22 mouse cellular contexts compared by ENCODE assay signal in the genomic region with DNA sequence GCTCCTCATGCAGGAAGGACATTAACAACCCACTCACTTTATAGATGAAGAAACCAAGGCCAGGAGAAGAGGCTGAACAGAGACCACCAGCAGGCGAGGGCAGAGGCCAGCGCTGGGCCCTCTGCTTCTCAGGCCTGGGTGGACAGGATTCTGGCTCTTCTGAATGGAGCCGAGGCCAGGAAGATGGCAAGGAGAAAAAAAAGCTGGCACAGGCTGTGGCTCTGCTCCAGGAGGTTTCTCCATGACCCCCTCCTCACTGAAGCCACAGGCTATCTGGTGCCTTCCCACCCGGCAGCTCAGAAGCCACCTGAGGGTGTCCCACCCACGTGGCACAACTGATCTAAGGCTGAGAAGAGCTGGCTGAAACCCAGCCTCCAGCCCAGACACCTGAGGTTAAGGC.
DNase-seq lines count a peak whose midpoint lies in the region; ATAC-seq lines count a peak whose summit lies in the region.
"Had no signal": no experiment of that assay in that cellular context is flagged by ENCODE, and none has a peak within 500 bp of the region (broad histone marks: within the 10 kb centered on the region; RNA-seq: fewer than 3 reads in every experiment).

No protein-coding gene starts in this region.

- no peaks in the 10 kb centered on the region for H3K36me3 ChIP-seq in hindbrain, embryonic 10.5 days
- no peaks in the 10 kb centered on the region for H3K36me3 ChIP-seq in hindbrain, embryonic 12.5 days
- no peaks in the 10 kb centered on the region for H3K36me3 ChIP-seq in midbrain, embryonic 10.5 days
- no peaks in the 10 kb centered on the region for H3K36me3 ChIP-seq in midbrain, embryonic 11.5 days (ENCODE audit: control insufficient read depth, insufficient read depth, low read length)
- no peaks in the 10 kb centered on the region for H3K36me3 ChIP-seq in embryonic facial prominence, embryonic 10.5 days (replicated peaks)
- H3K36me3 ChIP-seq: G1E had no signal

- H3K27ac ChIP-seq in hindbrain, embryonic 10.5 days: peak overlapping the region; percentile 36; the same call in 1 of the 2 replicates
- H3K27ac ChIP-seq in hindbrain, embryonic 12.5 days: no peak overlapping the region
- peak overlapping the region; percentile 78 for H3K27ac ChIP-seq in midbrain, embryonic 10.5 days (replicated peaks)
- no peak overlapping the region for H3K27ac ChIP-seq in midbrain, embryonic 11.5 days (ENCODE audit: low read depth, low read length)
- H3K27ac ChIP-seq in embryonic facial prominence, embryonic 10.5 days (replicated peaks): peak overlapping the region; percentile 57
- H3K27ac ChIP-seq: gastrocnemius, adult 2 months had no signal

- no peak overlapping the region for H3K4me3 ChIP-seq in hindbrain, embryonic 10.5 days
- H3K4me3 ChIP-seq in hindbrain, embryonic 12.5 days: no peak overlapping the region
- no peak overlapping the region for H3K4me3 ChIP-seq in midbrain, embryonic 10.5 days
- no peak overlapping the region for H3K4me3 ChIP-seq in midbrain, embryonic 11.5 days (ENCODE audit: low read depth, low read length)
- H3K4me3 ChIP-seq in embryonic facial prominence, embryonic 10.5 days: no peak overlapping the region
- H3K4me3 ChIP-seq: gastrocnemius, adult 2 months had no signal

- ATAC-seq in hindbrain, embryonic 12.5 days (ENCODE audit: low FRiP score): no peak
- no peak for ATAC-seq in midbrain, embryonic 11.5 days (ENCODE audit: low FRiP score)
- ATAC-seq: CD4-positive, CD25-positive, alpha-beta regulatory T cell, adult 4 months; forebrain, postnatal 0 days; hindbrain, embryonic 16.5 days; inflammation-experienced regulatory T-cells, adult 6 months had no signal

- H3K27me3 ChIP-seq in hindbrain, embryonic 10.5 days (ENCODE audit: insufficient read depth, poor library complexity, severe bottlenecking): peaks cover 91% of the 10 kb centered on the region
- H3K27me3 ChIP-seq in hindbrain, embryonic 12.5 days: peaks cover 57% of the 10 kb centered on the region
- H3K27me3 ChIP-seq in midbrain, embryonic 10.5 days (ENCODE audit: low read depth, poor library complexity, severe bottlenecking): peaks cover 83% of the 10 kb centered on the region
- peaks cover 10% of the 10 kb centered on the region for H3K27me3 ChIP-seq in midbrain, embryonic 11.5 days (ENCODE audit: control insufficient read depth, insufficient read depth, low read length)
- peaks cover 72% of the 10 kb centered on the region for H3K27me3 ChIP-seq in embryonic facial prominence, embryonic 10.5 days (replicated peaks; ENCODE audit: low read depth, poor library complexity, severe bottlenecking)

- H3K4me2 ChIP-seq in hindbrain, embryonic 12.5 days (replicated peaks): no peak overlapping the region
- H3K4me2 ChIP-seq in midbrain, embryonic 11.5 days: no peak overlapping the region

- peaks cover 84% of the 10 kb centered on the region for H3K4me1 ChIP-seq in hindbrain, embryonic 10.5 days (replicated peaks)
- H3K4me1 ChIP-seq in hindbrain, embryonic 12.5 days: peaks cover 84% of the 10 kb centered on the region
- H3K4me1 ChIP-seq in midbrain, embryonic 10.5 days: peaks cover 87% of the 10 kb centered on the region
- peaks cover 38% of the 10 kb centered on the region for H3K4me1 ChIP-seq in midbrain, embryonic 11.5 days (ENCODE audit: control insufficient read depth, insufficient read depth, low read length)
- H3K4me1 ChIP-seq in embryonic facial prominence, embryonic 10.5 days: peaks cover 87% of the 10 kb centered on the region

- H3K9me3 ChIP-seq in hindbrain, embryonic 10.5 days: no peaks in the 10 kb centered on the region
- H3K9me3 ChIP-seq in hindbrain, embryonic 12.5 days (replicated peaks): no peaks in the 10 kb centered on the region
- H3K9me3 ChIP-seq in midbrain, embryonic 10.5 days (replicated peaks): no peaks in the 10 kb centered on the region
- no peaks in the 10 kb centered on the region for H3K9me3 ChIP-seq in midbrain, embryonic 11.5 days (ENCODE audit: control insufficient read depth, low read length)
- H3K9me3 ChIP-seq in embryonic facial prominence, embryonic 10.5 days: no peaks in the 10 kb centered on the region
- H3K9me3 ChIP-seq: G1E had no signal

- DNase-seq in cerebellum, postnatal 10 days: peak; percentile 66 to 72
- DNase-seq in cerebellum, adult 11-12 months: no peak
- DNase-seq in hindbrain, embryonic 10.5 days (ENCODE audit: low spot score): no peak
- DNase-seq in midbrain, embryonic 10.5 days (ENCODE audit: low spot score): no peak
- DNase-seq in midbrain, embryonic 11.5 days (ENCODE audit: low spot score, missing footprints): no peak
- no peak for DNase-seq in embryonic facial prominence, embryonic 10.5 days (ENCODE audit: low spot score)
- DNase-seq in embryo, embryonic 11 days: no peak
- DNase-seq: adrenal gland, adult 8-10 months; adrenal gland, postnatal 36 days; B cell, adult 2 months; cerebellum, adult 8-10 months; cerebellum, postnatal 25 days; forebrain, postnatal 0 days; gastrocnemius, adult 2 months; gastrocnemius, postnatal 25 days; heart, postnatal 10 days; heart, postnatal 4 days had no signal

- H3K9ac ChIP-seq in hindbrain, embryonic 12.5 days: no peak overlapping the region
- no peak overlapping the region for H3K9ac ChIP-seq in midbrain, embryonic 11.5 days (ENCODE audit: low read length)

- WGBS in hindbrain, embryonic 10.5 days: 71% methylated on average over 5 of the region's 5 CpGs
- 70% methylated on average over 5 of the region's 5 CpGs for WGBS in hindbrain, embryonic 12.5 days
- WGBS in midbrain, embryonic 10.5 days: 80% methylated on average over 5 of the region's 5 CpGs
- WGBS in midbrain, embryonic 11.5 days: 71% methylated on average over 5 of the region's 5 CpGs
- whole genome bisulfite sequencing in embryonic facial prominence, embryonic 10.5 days: 81% methylated on average over 5 of the region's 5 CpGs

Comparison
In these comparisons a context has a peak if more than half of its experiments do, and no peak if none do; other contexts are left out.
1. DNase-seq: peak in cerebellum, postnatal 10 days (2 of 2); none in cerebellum, adult 11-12 months (single experiment), hindbrain, embryonic 10.5 days (single experiment), midbrain, embryonic 10.5 days (single experiment), midbrain, embryonic 11.5 days (single experiment), embryonic facial prominence, embryonic 10.5 days (single experiment) and embryo, embryonic 11 days (single experiment).
2. H3K27ac ChIP-seq: peak in hindbrain, embryonic 10.5 days (single experiment), midbrain, embryonic 10.5 days (single experiment) and embryonic facial prominence, embryonic 10.5 days (single experiment); none in hindbrain, embryonic 12.5 days (single experiment) and midbrain, embryonic 11.5 days (single experiment).